Mouse (Mus musculus) limb, embryonic 12.5 days (tissue): ENCODE measurements around the gene C1qtnf5. TPM values are rescaled to one million over a fixed set of nuclear protein-coding genes. Genes with fewer than 3 reads are reported as not detected.

Source experiments
- ATAC-seq: fragments of 200-750 bp; cut with Nextera tagmentation; 2 replicates; pipeline ENCODE4 v1.8.0; 2017; ENCODE audit warnings: low read depth, moderate TSS enrichment; ENCODE audit not compliant: insufficient number of reproducible peaks, insufficient read depth, low FRiP score, low TSS enrichment
- H3K27ac ChIP-seq: fragments of 300-500 bp; sonication (generic); 2 replicates; pipeline ENCODE4 v1.5.1; 2016; ENCODE audit warnings: mild to moderate bottlenecking, moderate library complexity
- H3K27me3 ChIP-seq: fragments of 300-500 bp; sonication (generic); 2 replicates; pipeline ENCODE4 v1.6.1; 2016; ENCODE audit warnings: mild to moderate bottlenecking, moderate library complexity
- H3K36me3 ChIP-seq: fragments of 300-500 bp; sonication (generic); 2 replicates; pipeline ENCODE4 v1.6.1; 2016; ENCODE audit warnings: mild to moderate bottlenecking, moderate library complexity
- H3K4me1 ChIP-seq: fragments of 300-500 bp; sonication (generic); replicated peaks from 2 replicates; pipeline ENCODE4 v1.6.1; 2016
- H3K4me2 ChIP-seq: fragments of 300-500 bp; sonication (generic); 2 replicates; pipeline ENCODE4 v1.6.1; 2016; ENCODE audit warnings: mild to moderate bottlenecking, moderate library complexity
- H3K4me3 ChIP-seq: fragments of 300-500 bp; sonication (generic); replicated peaks from 2 replicates; pipeline ENCODE4 v1.5.1; 2016; ENCODE audit warnings: mild to moderate bottlenecking
- H3K9ac ChIP-seq: fragments of 300-500 bp; sonication (generic); replicated peaks from 2 replicates; pipeline ENCODE4 v1.6.1; 2016; ENCODE audit warnings: mild to moderate bottlenecking, moderate library complexity
- H3K9me3 ChIP-seq: fragments of 300-500 bp; sonication (generic); 2 replicates; pipeline ENCODE4 v1.6.1; 2016; ENCODE audit warnings: mild to moderate bottlenecking, moderate library complexity
- WGBS: fragments of 180-500 bp; shearing (Covaris S2); methylation state at CpG from one replicate; pipeline ENCODE4 v1.1.7; 2016; 5-methylcytosine and 5-hydroxymethylcytosine counted together
- polyA plus RNA-seq: library from polyadenylated mRNA; unstranded; fragments of >200 nt; fragmentation: Nextera tagmentation; extraction: Ambion mirVana; gene quantifications from 2 replicates; pipeline ENCODE4 v1.2.1, GENCODE M21; 2016

C1qtnf5 gene
- polyA plus RNA-seq, 1 experiment from 2014 or later, result 0.84 TPM

GRCm38 (mm10) chr9:44134101-44134850, 27.2 kb downstream of the C1qtnf5 start, which contains the start of gene Mcam:
Gene Mcam (plus strand): TSS chr9:44134469.
- Histone ChIP-seq H3K27ac (peak within 1 kb of the TSS; percentile 42; the same call in 1 of the 2 replicates), H3K27me3 (peaks cover 77% of the 10 kb centered on the region), H3K9ac (peak within 1 kb of the TSS; percentile 63), H3K4me3 (peak within 1 kb of the TSS; percentile 55), H3K36me3 (peaks cover 6% of the 10 kb centered on the region), H3K4me2 (peak within 1 kb of the TSS; percentile 92), H3K4me1 (peaks cover 57% of the 10 kb centered on the region), H3K9me3 (no peaks in the 10 kb centered on the region)
- peak; percentile 45; the same call in 1 of the 2 replicates for ATAC-seq
- 2% methylated on average over 53 of the region's 55 CpGs for WGBS

GRCm38 (mm10) chr9:44134851-44135730, 28.0 kb downstream of the C1qtnf5 start:
- peaks cover 48% of the 10 kb centered on the region for H3K4me1 ChIP-seq
- peaks cover 71% of the 10 kb centered on the region for H3K27me3 ChIP-seq
- peak overlapping the region; percentile 92 for H3K4me2 ChIP-seq
- ATAC-seq, result no peak
- no peak overlapping the region; the same call in 1 of the 2 replicates for H3K27ac ChIP-seq
- 2% methylated on average over 48 of the region's 49 CpGs for WGBS
- peaks cover 14% of the 10 kb centered on the region for H3K36me3 ChIP-seq
- H3K9ac ChIP-seq, result peak overlapping the region; percentile 63
- H3K9me3 ChIP-seq, result no peaks in the 10 kb centered on the region
- peak overlapping the region; percentile 55 for H3K4me3 ChIP-seq

GRCm38 (mm10) chr9:44135731-44136411, 28.8 kb downstream of the C1qtnf5 start:
- Histone ChIP-seq H3K27ac (peak overlapping the region; percentile 23; the same call in 1 of the 2 replicates), H3K9me3 (no peaks in the 10 kb centered on the region), H3K4me1 (peaks cover 41% of the 10 kb centered on the region), H3K36me3 (peaks cover 19% of the 10 kb centered on the region), H3K27me3 (peaks cover 66% of the 10 kb centered on the region), H3K4me3 (peak overlapping the region; percentile 55), H3K4me2 (peak overlapping the region; percentile 92), H3K9ac (peak overlapping the region; percentile 63)
- WGBS, result 55% methylated on average over 7 of the region's 7 CpGs
- ATAC-seq, result no peak

GRCm38 (mm10) chr9:44137846-44138245, 30.8 kb downstream of the C1qtnf5 start:
- no peak for ATAC-seq
- peaks cover 33% of the 10 kb centered on the region for H3K36me3 ChIP-seq
- 68% methylated on average over 4 of the region's 4 CpGs for WGBS

GRCm38 (mm10) chr9:44141951-44142350, 34.9 kb downstream of the C1qtnf5 start:
- Histone ChIP-seq H3K9me3 (no peaks in the 10 kb centered on the region), H3K4me2 (no peak overlapping the region), H3K4me1 (no peaks in the 10 kb centered on the region), H3K27ac (no peak overlapping the region), H3K4me3 (no peak overlapping the region), H3K27me3 (peaks cover 5% of the 10 kb centered on the region), H3K36me3 (peaks cover 65% of the 10 kb centered on the region), H3K9ac (no peak overlapping the region)
- WGBS, result 64% methylated on average over 5 of the region's 5 CpGs
- no peak for ATAC-seq

More at GRCm38 (mm10) chr9:44137846-44138245, 30.8 kb downstream of the C1qtnf5 start:
- peaks cover 46% of the 10 kb centered on the region for H3K27me3 ChIP-seq
- no peak overlapping the region for H3K4me2 ChIP-seq
- no peak overlapping the region for H3K4me3 ChIP-seq
- H3K9me3 ChIP-seq, result no peaks in the 10 kb centered on the region
- no peak overlapping the region for H3K9ac ChIP-seq
- H3K27ac ChIP-seq, result no peak overlapping the region
- H3K4me1 ChIP-seq, result peaks cover 34% of the 10 kb centered on the region

GRCm38 (mm10) chr9:44143421-44143820, 36.4 kb downstream of the C1qtnf5 start:
- ATAC-seq, result no peak
- WGBS, result 87% methylated on average over 5 of the region's 5 CpGs
- H3K36me3 ChIP-seq, result peaks cover 74% of the 10 kb centered on the region
- H3K9ac ChIP-seq, result no peak overlapping the region
- no peaks in the 10 kb centered on the region for H3K27me3 ChIP-seq
- no peak overlapping the region for H3K27ac ChIP-seq
- no peak overlapping the region for H3K4me3 ChIP-seq
- H3K9me3 ChIP-seq, result no peaks in the 10 kb centered on the region
- H3K4me1 ChIP-seq, result no peaks in the 10 kb centered on the region
- H3K4me2 ChIP-seq, result no peak overlapping the region

- no peaks in the 10 kb centered on the region for H3K27me3 ChIP-seq
- no peak overlapping the region for H3K9ac ChIP-seq
- WGBS, result 37% methylated on average over 7 of the region's 8 CpGs
- H3K27ac ChIP-seq, result no peak overlapping the region
- no peaks in the 10 kb centered on the region for H3K4me1 ChIP-seq
- ATAC-seq, result no peak
- H3K4me2 ChIP-seq, result no peak overlapping the region
- peaks cover 77% of the 10 kb centered on the region for H3K36me3 ChIP-seq
- no peaks in the 10 kb centered on the region for H3K9me3 ChIP-seq
- H3K4me3 ChIP-seq, result no peak overlapping the region
Observed at GRCm38 (mm10) chr9:44144023-44144717, 37.1 kb downstream of the C1qtnf5 start.

- no peak overlapping the region for H3K4me2 ChIP-seq
- H3K9ac ChIP-seq, result no peak overlapping the region
- ATAC-seq, result no peak
- H3K4me1 ChIP-seq, result no peaks in the 10 kb centered on the region
- no peaks in the 10 kb centered on the region for H3K27me3 ChIP-seq
- no peaks in the 10 kb centered on the region for H3K9me3 ChIP-seq
- H3K27ac ChIP-seq, result no peak overlapping the region
- peaks cover 77% of the 10 kb centered on the region for H3K36me3 ChIP-seq
- H3K4me3 ChIP-seq, result no peak overlapping the region
Observed at GRCm38 (mm10) chr9:44144718-44145060, 37.6 kb downstream of the C1qtnf5 start.

GRCm38 (mm10) chr9:44147290-44147689, 40.2 kb downstream of the C1qtnf5 start:
- Histone ChIP-seq H3K4me3 (no peak overlapping the region), H3K36me3 (peaks cover 82% of the 10 kb centered on the region), H3K9me3 (no peaks in the 10 kb centered on the region), H3K27me3 (no peaks in the 10 kb centered on the region), H3K9ac (no peak overlapping the region), H3K4me2 (no peak overlapping the region), H3K4me1 (no peaks in the 10 kb centered on the region), H3K27ac (no peak overlapping the region)
- ATAC-seq, result no peak
- WGBS, result 76% methylated on average over 3 of the region's 3 CpGs
